Mouse (Mus musculus) T-helper 2 cell (primary cell): ENCODE measurements around the gene Celf2.

Experiments used
- in situ Hi-C: fragments of 300-600 bp; cut with MboI, MseI; formaldehyde crosslinking; loops from one replicate; pipeline ENCODE4 v1.15.1; 2025; ENCODE audit warnings: high pct_unique_total_duplicates

The Celf2 gene

GRCm38 (mm10) chr2:6556913-6557312, 952.5 kb downstream of the Celf2 start:
- in situ Hi-C loops = no loop called here

DNA sequence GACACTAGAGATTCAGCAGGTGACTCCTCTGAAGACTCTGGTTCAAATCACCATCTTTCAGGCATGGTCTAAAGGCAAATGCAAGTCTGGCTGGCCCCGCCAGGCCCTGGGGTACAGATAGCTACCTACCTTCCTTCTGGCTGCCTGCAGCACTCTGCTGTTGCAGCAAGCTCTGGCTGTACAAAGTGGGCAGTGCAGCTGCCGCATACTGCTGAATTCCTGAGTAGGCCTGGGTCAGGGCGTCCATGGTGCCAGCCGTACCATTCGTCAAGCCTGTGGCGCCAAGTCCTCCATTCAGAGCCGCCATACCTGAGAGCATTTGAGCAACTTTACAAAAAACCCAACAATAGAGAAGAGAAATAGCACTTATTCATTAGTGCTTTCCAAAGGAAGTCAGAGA, 955.7 kb downstream of the Celf2 start:
- in situ Hi-C loops = no loop called here

DNA sequence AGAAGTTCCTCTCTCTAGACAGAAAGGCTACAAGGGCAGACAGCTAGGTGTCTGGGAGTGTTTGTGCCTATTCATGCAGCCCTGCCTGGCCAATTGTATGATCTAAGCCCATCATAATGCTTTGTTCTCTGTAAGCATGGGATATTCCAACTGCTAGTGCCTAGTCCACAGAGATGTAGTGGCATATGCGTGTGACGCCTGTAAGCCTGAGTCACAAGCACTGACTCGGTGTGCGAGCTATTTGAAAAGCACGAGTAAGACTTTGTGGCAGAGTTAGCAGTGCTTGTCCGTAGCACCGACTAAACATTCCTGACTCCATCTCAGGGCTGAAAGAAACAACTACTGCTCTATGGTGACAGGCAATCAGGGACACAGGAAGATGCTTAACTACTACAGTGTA, 960.1 kb downstream of the Celf2 start:
- in situ Hi-C loops = no loop called here

DNA sequence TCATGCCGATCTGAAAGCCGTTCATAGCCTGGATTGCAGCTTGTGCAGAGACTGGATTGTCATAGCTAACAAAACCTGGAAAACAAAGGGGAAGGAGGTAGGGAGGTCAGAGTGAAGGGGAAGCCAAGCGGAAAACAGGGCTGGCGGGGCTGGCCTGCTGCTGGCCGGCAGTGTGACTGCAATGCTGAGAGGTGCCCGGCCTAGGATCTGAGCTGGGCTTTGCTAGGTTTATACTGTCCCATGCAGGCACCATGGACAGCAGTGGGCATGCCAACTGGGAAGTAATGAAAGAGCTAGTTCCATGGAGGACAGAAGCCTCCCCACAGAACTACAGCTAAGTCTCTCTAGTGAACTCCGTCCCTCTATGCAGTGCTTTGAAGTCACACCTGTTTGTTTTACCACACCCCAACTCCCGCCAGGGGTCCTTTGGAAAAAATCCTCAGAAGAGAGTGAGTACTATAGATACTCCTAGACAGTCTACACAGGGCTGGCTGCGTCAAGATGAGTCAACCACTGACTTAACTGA, 962.2 kb downstream of the Celf2 start:
- in situ Hi-C loops = no loop called here

GRCm38 (mm10) chr2:6546462-6547138, 962.8 kb downstream of the Celf2 start:
- in situ Hi-C loops = no loop called here

DNA sequence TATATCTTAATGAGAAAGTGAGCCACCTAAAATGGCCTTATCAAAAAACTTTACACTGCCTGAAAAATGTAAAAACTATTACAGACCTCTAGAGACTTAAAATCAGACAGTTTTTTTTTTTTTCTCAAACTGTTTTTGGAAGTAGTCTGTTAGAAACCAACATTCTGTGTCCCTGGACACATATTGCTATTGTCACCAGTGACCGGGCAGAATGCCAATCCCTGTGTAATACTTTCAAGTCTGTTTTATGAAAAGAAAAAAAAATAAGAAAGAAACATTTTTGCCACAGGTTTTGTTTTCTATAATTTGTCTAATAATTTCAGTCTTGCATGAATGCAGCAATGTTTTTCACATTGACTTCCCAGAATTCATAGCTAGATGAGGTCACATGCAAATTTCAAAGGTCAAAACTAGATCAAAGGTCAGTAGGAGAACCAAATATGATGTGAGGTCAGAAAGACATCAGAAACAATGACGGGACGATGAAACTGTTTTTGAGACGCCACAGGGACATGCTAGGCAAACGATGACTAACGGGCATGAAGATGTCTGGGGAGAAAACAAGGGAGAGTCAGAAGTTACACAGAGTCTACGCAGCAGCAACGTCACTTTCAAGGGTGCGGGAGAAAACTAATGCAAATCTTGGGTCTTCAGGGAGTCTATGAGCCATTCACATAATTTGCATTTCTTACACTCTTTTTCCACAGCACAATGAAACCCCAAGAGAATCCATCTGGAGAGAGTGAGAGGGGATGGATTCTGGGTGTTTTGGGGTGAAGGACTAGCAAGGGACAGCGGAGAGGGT, 964.0 kb downstream of the Celf2 start:
- in situ Hi-C loops = no loop called here

DNA sequence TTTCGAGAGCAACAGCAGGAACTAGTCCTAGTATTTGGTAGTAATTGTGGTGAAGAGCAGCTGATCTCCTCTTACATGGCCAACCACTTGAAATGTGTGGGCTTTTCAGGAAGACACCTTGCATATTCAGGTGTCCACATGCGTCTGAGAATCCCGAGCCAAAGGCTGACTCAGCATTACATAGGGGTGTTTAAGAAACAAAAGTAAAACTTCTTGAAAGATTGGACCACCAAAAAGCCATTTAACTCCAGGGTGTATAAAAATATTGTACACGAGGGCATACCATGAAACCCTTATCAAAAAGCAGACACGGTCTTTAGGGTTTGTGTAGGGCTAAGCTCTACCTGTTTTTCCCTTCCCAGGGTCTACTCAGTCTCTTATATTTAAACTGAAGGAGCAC, 965.7 kb downstream of the Celf2 start:
- in situ Hi-C loops = no loop called here

DNA sequence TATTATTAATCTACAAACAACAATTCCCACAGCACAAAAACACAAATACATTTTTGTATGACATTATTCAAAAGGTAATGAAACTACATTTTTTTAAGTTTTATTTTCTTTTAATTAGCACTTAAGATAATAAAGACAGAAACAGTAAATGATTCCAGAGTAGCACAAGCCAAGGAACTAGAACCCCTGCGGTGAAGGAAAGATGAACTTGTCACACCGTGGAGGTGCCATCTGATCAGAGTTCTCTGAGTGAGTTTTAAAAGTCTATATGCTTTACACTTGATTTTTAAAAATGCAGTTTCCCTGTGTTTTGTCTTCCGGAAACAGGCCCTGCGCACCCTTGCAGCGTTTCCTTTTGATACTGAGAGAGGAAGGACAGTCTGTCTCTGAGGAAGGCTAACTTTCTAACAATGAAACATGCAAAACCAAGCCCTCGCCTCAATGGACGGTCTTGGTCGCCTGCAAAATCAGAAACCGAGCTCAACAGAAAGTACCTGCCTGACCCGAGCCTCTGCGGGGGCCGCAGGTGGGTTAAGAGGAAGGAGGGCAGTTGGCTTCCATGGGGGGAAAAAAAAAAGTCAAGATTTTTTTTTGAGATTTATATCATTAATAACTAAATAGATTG, 966.7 kb downstream of the Celf2 start:
- in situ Hi-C loops = no loop called here

DNA sequence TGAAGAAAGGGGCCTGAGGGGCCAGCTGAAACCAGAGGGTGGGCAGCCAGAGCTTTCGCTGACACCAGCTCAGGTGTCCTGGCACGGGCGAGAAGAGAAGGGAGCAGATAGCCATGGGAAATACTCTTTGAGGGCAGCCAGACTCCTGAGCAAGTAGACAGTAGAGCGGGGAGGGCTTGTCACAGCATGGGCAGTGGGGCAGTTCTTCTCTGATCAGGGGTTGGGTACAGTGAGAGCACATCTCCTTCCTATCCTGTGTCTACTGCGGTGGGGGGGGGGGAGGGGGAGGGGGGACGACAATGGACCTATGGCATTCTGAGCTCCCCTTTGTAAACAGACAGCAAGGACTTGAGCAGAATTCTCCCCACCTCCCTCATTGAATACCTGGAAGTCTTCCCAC, 968.5 kb downstream of the Celf2 start:
- in situ Hi-C loops = no loop called here

DNA sequence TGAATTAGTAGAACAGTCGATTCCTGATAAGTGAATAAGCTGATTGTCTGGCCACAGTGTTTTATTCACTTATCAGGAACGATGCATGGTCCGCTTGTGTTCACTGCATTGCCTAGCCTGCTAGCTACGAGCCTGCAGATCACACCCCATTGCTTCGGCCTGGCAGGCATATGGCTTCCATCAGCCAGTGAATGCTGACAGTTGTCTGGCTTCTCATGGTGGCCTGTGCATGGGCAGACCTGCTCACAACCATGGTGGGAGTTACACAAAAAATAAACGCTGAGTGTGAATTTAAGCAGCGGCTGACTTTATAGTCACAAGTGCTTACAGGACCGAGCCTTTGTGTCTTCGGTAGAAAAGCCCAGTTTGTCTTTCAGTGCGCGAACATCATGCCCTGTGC, 969.3 kb downstream of the Celf2 start:
- in situ Hi-C loops = no loop called here

DNA sequence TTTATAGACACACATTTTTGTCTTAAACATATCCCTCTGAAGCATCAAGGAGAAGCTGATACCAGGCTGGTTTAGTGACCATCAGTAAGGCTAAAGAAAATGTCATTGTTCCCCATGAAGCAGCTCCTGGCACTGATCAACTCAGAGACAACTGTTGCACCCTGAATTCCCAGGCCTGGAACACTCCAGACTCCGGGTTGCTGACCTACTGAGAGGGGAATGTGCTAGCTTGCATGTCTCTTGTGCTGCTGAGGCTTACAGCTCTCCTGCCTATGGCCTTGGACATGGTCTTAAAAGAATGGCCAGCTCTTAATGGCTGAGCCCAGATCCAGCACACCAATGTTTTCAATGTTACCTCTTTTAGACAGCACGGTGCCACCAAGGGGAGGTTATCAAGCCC, 970.9 kb downstream of the Celf2 start:
- in situ Hi-C loops = no loop called here

DNA sequence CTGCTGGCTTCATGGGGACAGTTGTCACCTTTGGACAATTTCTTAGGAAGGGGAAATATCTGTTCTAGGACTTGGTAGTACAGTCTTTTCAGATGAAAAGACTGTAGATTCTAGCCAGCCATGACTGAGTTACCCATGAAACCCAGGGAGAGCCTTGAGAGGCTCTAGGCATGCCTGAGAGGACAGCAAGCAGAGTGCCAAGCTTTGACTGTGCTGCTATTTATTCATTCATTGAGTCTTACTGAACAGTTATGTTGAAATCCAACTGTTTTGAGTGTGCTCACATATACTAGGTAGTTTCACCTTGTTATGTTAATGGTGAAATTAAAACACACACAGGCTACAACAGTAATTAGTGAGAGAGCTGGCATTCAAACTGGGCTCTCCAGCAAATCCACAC, 971.3 kb downstream of the Celf2 start:
- in situ Hi-C loops = no loop called here

- in situ Hi-C loops = no loop called here
These were observed 972.0 kb downstream of the Celf2 start for GRCm38 (mm10) chr2:6537326-6537725.

DNA sequence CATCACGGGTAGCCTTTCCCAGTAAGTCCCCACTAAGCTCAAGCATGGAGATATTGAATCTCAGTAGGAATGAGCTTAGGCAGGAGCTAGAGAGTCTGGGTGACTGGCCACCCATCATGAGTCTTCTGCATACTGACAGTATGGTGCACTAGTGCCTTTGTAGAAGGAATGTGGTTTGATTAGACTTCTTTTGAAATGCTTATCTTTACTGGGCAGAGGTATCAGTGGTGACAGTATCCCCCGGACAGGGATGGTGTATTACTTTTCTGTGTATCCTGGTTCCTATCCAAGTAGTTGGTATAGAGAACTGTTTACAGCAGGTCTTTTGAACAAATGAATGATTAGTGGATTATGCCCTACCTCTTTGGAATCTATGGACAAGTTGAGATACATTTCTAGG, 973.0 kb downstream of the Celf2 start:
- in situ Hi-C loops = no loop called here

- in situ Hi-C loops = no loop called here
These were observed 977.0 kb downstream of the Celf2 start for GRCm38 (mm10) chr2:6532341-6532740.

DNA sequence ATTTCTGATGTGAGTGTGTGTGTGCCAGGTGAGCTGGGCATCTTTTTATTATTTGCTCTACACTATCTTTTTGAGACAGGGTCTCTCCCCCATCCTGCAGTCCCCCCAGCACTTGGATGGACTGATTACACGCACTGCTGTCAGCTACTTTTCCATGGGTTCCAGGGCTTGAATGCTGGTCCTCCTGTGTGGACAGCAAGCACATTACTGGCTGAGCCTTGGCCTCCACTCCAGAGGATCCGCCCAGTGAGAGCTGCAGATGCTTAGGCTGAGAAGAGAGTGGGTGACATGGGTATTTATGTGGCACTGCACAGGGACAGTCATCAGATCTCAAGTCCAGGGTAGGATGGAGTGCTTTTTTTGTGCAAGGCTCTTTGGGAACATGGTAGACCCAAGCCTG, 981.3 kb downstream of the Celf2 start:
- in situ Hi-C loops = no loop called here

DNA sequence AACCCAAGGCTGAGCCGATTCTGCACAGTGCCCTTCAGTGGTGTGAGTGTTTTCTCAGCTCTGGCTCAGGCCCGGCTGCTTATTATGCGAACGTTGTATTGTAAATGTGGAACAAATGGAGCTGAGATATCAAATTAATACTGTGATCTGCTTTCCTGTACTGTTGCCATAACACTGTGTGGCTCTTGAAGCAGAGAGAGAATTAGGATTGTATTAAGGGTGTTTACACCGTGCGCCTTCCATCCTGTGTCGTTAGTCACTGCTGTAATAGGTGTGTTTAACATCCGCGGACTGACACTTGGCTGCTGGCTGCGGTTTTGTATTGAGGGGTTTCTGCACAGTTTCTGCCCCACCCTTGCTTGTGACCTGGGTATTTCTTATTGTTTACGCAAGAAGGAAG, 982.5 kb downstream of the Celf2 start:
- in situ Hi-C loops = no loop called here

DNA sequence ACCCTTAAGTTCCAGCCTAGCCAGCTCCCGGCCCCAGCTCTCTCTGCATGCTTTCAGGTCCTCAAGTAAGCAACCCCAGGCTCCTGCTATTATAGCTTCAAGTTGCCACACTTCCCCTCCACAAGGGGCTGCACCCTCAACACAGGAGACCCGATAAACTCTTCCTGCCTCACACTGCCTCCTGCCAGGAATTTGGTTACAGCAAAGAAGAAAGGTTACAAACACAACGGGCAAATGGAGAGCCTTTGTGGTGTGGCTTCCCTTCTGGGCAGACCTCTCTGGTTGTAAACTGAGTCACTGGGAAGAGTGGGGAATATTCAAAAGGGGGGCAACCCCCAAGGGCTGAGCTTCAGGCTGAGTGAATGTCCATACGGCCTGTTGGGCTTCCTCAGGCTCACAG, 983.1 kb downstream of the Celf2 start:
- in situ Hi-C loops = no loop called here

GRCm38 (mm10) chr2:6523924-6524300, 985.5 kb downstream of the Celf2 start:
- in situ Hi-C loops = no loop called here

DNA sequence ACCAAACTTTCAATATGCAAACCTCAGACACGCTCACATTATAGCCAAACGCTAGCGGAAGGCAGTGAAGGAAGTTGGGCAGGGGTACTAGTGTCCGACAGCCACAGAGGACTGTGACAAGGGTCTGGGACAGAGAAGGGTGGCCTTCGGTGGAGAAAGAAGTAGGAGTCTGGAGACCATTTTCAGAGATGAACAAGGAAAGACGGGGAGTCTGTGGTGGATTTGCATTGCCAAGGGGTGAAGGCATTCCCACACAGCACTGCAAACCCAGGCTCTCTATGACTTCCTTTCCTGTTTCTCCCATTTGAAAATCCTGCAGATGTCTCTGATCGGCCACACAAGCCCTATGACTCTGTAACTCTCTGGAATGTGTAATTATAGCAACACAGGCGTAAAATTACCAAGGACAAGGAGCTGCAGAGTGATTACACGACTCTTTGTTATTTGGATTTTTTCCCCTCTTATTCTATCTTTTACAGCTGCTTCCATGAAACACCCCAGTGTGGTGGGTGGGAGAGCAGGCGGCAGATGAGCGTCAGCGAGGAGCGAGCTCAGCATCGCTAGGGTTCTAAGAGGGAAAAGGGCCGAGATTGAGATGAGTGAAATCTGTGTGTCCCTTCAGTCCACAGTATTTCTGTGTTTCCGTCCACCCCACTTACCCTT, 986.0 kb downstream of the Celf2 start:
- in situ Hi-C loops = no loop called here

DNA sequence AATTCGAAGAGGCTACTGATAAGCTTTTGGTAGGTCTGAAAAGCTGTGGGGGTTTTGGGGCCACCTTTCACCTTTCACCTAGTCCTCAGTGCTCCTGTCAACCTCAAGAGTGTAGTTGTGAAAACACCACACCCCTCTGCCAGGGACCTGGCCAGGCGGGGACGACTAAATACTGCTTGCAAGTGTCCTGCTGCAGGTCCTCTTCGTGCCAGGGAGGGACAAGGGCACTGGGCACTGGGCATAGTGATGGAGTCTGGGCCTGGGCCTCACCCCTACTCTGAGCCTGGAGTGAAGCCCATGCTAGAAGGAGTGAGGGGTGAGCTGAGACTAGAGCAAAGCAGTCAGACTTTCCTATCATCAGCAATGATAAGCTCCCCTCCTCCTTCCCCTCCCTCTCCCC, 987.0 kb downstream of the Celf2 start:
- in situ Hi-C loops = no loop called here

- in situ Hi-C loops = no loop called here
These were observed 996.2 kb downstream of the Celf2 start for GRCm38 (mm10) chr2:6513176-6513575.
